Mouse (Mus musculus): ENCODE data around the gene Fdx1l.

Fdx1l gene

GRCm38 (mm10) chr9:21027774-21028290, 45.6 kb downstream of the Fdx1l start:
- no peak for DNase-seq (ENCODE audit: low spot score)

- DNase-seq (ENCODE audit: low spot score) = no peak
Observed at GRCm38 (mm10) chr9:21026849-21027248, 46.6 kb downstream of the Fdx1l start.

- no peak for DNase-seq (ENCODE audit: low spot score)
Observed at GRCm38 (mm10) chr9:21025258-21025810, 48.1 kb downstream of the Fdx1l start.

GRCm38 (mm10) chr9:21022726-21023125, 50.7 kb downstream of the Fdx1l start:
- DNase-seq (ENCODE audit: low spot score) = no peak

GRCm38 (mm10) chr9:21022288-21022687, 51.1 kb downstream of the Fdx1l start:
- DNase-seq (ENCODE audit: low spot score) = no peak

- DNase-seq (ENCODE audit: low spot score) = no peak
Observed at GRCm38 (mm10) chr9:21021363-21021762, 52.1 kb downstream of the Fdx1l start.

GRCm38 (mm10) chr9:21018600-21018999, 54.8 kb downstream of the Fdx1l start:
- DNase-seq (ENCODE audit: low spot score) = no peak
